Comparison of ENCODE assay signal across 9 mouse cellular contexts in genomic region chr4:138569928-138570327, GRCm38 (mm10).
DNase-seq lines count a peak whose midpoint lies in the region; ATAC-seq lines count a peak whose summit lies in the region.
"Had no signal": no experiment of that assay in that cellular context is flagged by ENCODE, and none has a peak within 500 bp of the region (broad histone marks: within the 10 kb centered on the region; RNA-seq: fewer than 3 reads in every experiment).

No protein-coding gene starts in this region.

- ATAC-seq in hindbrain, embryonic 13.5 days (ENCODE audit: low FRiP score) = no peak
- ATAC-seq in midbrain, embryonic 14.5 days (ENCODE audit: low FRiP score, low TSS enrichment) = no peak
- ATAC-seq in inflammation-experienced regulatory T-cells, adult 6 months = no peak
- ATAC-seq: midbrain, embryonic 13.5 days had no signal

- H3K9me3 ChIP-seq in hindbrain, embryonic 10.5 days = no peaks in the 10 kb centered on the region
- H3K9me3 ChIP-seq in hindbrain, embryonic 13.5 days = no peaks in the 10 kb centered on the region
- H3K9me3 ChIP-seq in embryonic facial prominence, embryonic 10.5 days = no peaks in the 10 kb centered on the region
- H3K9me3 ChIP-seq in midbrain, embryonic 14.5 days (ENCODE audit: control insufficient read depth, low read length) = no peaks in the 10 kb centered on the region
- H3K9me3 ChIP-seq: midbrain, embryonic 13.5 days had no signal

- 61% methylated on average over 11 of the region's 11 CpGs for WGBS in hindbrain, embryonic 10.5 days
- 82% methylated on average over 11 of the region's 11 CpGs for WGBS in hindbrain, embryonic 13.5 days
- 43% methylated on average over 11 of the region's 11 CpGs for WGBS in embryonic facial prominence, embryonic 10.5 days
- 87% methylated on average over 11 of the region's 11 CpGs for WGBS in midbrain, embryonic 14.5 days

- H3K4me2 ChIP-seq in hindbrain, embryonic 13.5 days = no peak overlapping the region
- no peak overlapping the region for H3K4me2 ChIP-seq in midbrain, embryonic 14.5 days (ENCODE audit: low read length)
- H3K4me2 ChIP-seq: midbrain, embryonic 13.5 days had no signal

- H3K4me1 ChIP-seq in hindbrain, embryonic 10.5 days (replicated peaks) = peaks cover 31% of the 10 kb centered on the region
- H3K4me1 ChIP-seq in hindbrain, embryonic 13.5 days (replicated peaks) = peaks cover 14% of the 10 kb centered on the region
- peaks cover 41% of the 10 kb centered on the region for H3K4me1 ChIP-seq in embryonic facial prominence, embryonic 10.5 days
- peaks cover 7% of the 10 kb centered on the region for H3K4me1 ChIP-seq in midbrain, embryonic 14.5 days (ENCODE audit: control insufficient read depth, insufficient read depth, low read length)

- no peaks in the 10 kb centered on the region for H3K36me3 ChIP-seq in hindbrain, embryonic 10.5 days
- no peaks in the 10 kb centered on the region for H3K36me3 ChIP-seq in hindbrain, embryonic 13.5 days
- H3K36me3 ChIP-seq in embryonic facial prominence, embryonic 10.5 days (replicated peaks) = no peaks in the 10 kb centered on the region
- no peaks in the 10 kb centered on the region for H3K36me3 ChIP-seq in midbrain, embryonic 14.5 days (ENCODE audit: control insufficient read depth, insufficient read depth, low read length)
- H3K36me3 ChIP-seq: midbrain, embryonic 13.5 days had no signal

- DNase-seq in hindbrain, embryonic 10.5 days (ENCODE audit: low spot score) = peak; percentile 51
- DNase-seq in embryonic facial prominence, embryonic 10.5 days (ENCODE audit: low spot score) = peak; percentile 56
- peak; percentile 81 for DNase-seq in kidney, adult 9 months
- peak; percentile 21 for DNase-seq in lung, postnatal 36 days
- DNase-seq in testis, postnatal 10 days (ENCODE audit: low spot score) = no peak
- DNase-seq in midbrain, embryonic 14.5 days = no peak

- H3K9ac ChIP-seq in hindbrain, embryonic 13.5 days = no peak overlapping the region
- no peak overlapping the region for H3K9ac ChIP-seq in midbrain, embryonic 14.5 days (replicated peaks; ENCODE audit: low read length)
- H3K9ac ChIP-seq: midbrain, embryonic 13.5 days had no signal

- no peaks in the 10 kb centered on the region; the same call in 1 of the 2 replicates for H3K27me3 ChIP-seq in hindbrain, embryonic 10.5 days (ENCODE audit: insufficient read depth, poor library complexity, severe bottlenecking)
- H3K27me3 ChIP-seq in hindbrain, embryonic 13.5 days = 0 out of 2 replicates have a peak, but pooled peaks cover 6% of the 10 kb centered on the region
- peaks cover 5% of the 10 kb centered on the region; the same call in 1 of the 2 replicates for H3K27me3 ChIP-seq in embryonic facial prominence, embryonic 10.5 days (replicated peaks; ENCODE audit: low read depth, poor library complexity, severe bottlenecking)
- H3K27me3 ChIP-seq in midbrain, embryonic 14.5 days (ENCODE audit: control insufficient read depth, insufficient read depth, low read length) = no peaks in the 10 kb centered on the region
- H3K27me3 ChIP-seq: midbrain, embryonic 13.5 days had no signal

- H3K27ac ChIP-seq in hindbrain, embryonic 10.5 days = peak overlapping the region; percentile 23; the same call in 1 of the 2 replicates
- H3K27ac ChIP-seq in hindbrain, embryonic 13.5 days = no peak overlapping the region
- H3K27ac ChIP-seq in embryonic facial prominence, embryonic 10.5 days (replicated peaks) = no peak overlapping the region
- no peak overlapping the region for H3K27ac ChIP-seq in midbrain, embryonic 14.5 days (replicated peaks; ENCODE audit: low read depth, low read length)
- H3K27ac ChIP-seq: midbrain, embryonic 13.5 days had no signal

- no peak overlapping the region for H3K4me3 ChIP-seq in hindbrain, embryonic 10.5 days
- H3K4me3 ChIP-seq in hindbrain, embryonic 13.5 days = no peak overlapping the region
- no peak overlapping the region for H3K4me3 ChIP-seq in embryonic facial prominence, embryonic 10.5 days
- H3K4me3 ChIP-seq in midbrain, embryonic 14.5 days (replicated peaks; ENCODE audit: low read depth, low read length) = no peak overlapping the region
- H3K4me3 ChIP-seq: midbrain, embryonic 13.5 days had no signal

Comparison
In these comparisons a context has a peak if more than half of its experiments do, and no peak if none do; other contexts are left out.
1. DNase-seq: peak in hindbrain, embryonic 10.5 days (single experiment), embryonic facial prominence, embryonic 10.5 days (single experiment), kidney, adult 9 months (single experiment) and lung, postnatal 36 days (single experiment); none in testis, postnatal 10 days (single experiment) and midbrain, embryonic 14.5 days (single experiment).